Mouse (Mus musculus): ENCODE measurements at regions not wholly inside any gene's neighbourhood (a gene's known extent, or its start where the extent isn't known, plus 50 kb on each side); places are given as distances from the start of the nearest gene placed in this dataset.

- ATAC-seq (ENCODE audit: low FRiP score) = no peak
- no peak overlapping the region for H3K4me2 ChIP-seq (replicated peaks)
- H3K36me3 ChIP-seq (replicated peaks; ENCODE audit: control insufficient read depth, insufficient read depth) = no peaks in the 10 kb centered on the region
- H3K4me3 ChIP-seq (replicated peaks; ENCODE audit: low read length) = no peak overlapping the region
- DNase-seq (ENCODE audit: low spot score) = no peak
- no peaks in the 10 kb centered on the region for H3K9me3 ChIP-seq (ENCODE audit: control insufficient read depth, low read length)
- H3K4me1 ChIP-seq (replicated peaks; ENCODE audit: control insufficient read depth, insufficient read depth, low read length) = 0 out of 2 replicates have a peak, but pooled peaks cover 4% of the 10 kb centered on the region
- WGBS = 71% methylated on average over 2 of the region's 2 CpGs
- H3K9ac ChIP-seq = no peak overlapping the region
- H3K27me3 ChIP-seq (ENCODE audit: control insufficient read depth, insufficient read depth, low read length) = no peaks in the 10 kb centered on the region
- H3K27ac ChIP-seq = no peak overlapping the region
These were observed 156.9 kb downstream of the Dad1 start for GRCm38 (mm10) chr14:54097026-54097425.

GRCm38 (mm10) chr14:54092444-54092843, 161.5 kb downstream of the Dad1 start:
- H3K9ac ChIP-seq = no peak overlapping the region
- DNase-seq (ENCODE audit: low spot score) = no peak
- H3K4me1 ChIP-seq (replicated peaks; ENCODE audit: control insufficient read depth, insufficient read depth, low read length) = no peaks in the 10 kb centered on the region
- 87% methylated on average over 6 of the region's 6 CpGs for WGBS
- ATAC-seq (ENCODE audit: low FRiP score) = no peak
- no peaks in the 10 kb centered on the region for H3K36me3 ChIP-seq (replicated peaks; ENCODE audit: control insufficient read depth, insufficient read depth)
- no peak overlapping the region for H3K27ac ChIP-seq
- H3K27me3 ChIP-seq (ENCODE audit: control insufficient read depth, insufficient read depth, low read length) = no peaks in the 10 kb centered on the region
- H3K9me3 ChIP-seq (ENCODE audit: control insufficient read depth, low read length) = no peaks in the 10 kb centered on the region
- no peak overlapping the region for H3K4me3 ChIP-seq (replicated peaks; ENCODE audit: low read length)
- no peak overlapping the region for H3K4me2 ChIP-seq (replicated peaks)

GRCm38 (mm10) chr14:54086660-54087059, 167.2 kb downstream of the Dad1 start:
- Histone ChIP-seq H3K9ac (no peak overlapping the region), H3K27me3 (ENCODE audit: control insufficient read depth, insufficient read depth, low read length) (no peaks in the 10 kb centered on the region), H3K36me3 (replicated peaks; ENCODE audit: control insufficient read depth, insufficient read depth) (no peaks in the 10 kb centered on the region), H3K4me1 (replicated peaks; ENCODE audit: control insufficient read depth, insufficient read depth, low read length) (no peaks in the 10 kb centered on the region), H3K9me3 (ENCODE audit: control insufficient read depth, low read length) (no peaks in the 10 kb centered on the region), H3K4me3 (replicated peaks; ENCODE audit: low read length) (no peak overlapping the region), H3K27ac (no peak overlapping the region), H3K4me2 (replicated peaks) (no peak overlapping the region)
- 68% methylated on average over 11 of the region's 11 CpGs for WGBS
- ATAC-seq (ENCODE audit: low FRiP score) (no peak), DNase-seq (ENCODE audit: low spot score) (no peak)

GRCm38 (mm10) chr14:54074659-54075058, 179.2 kb downstream of the Dad1 start:
- 86% methylated on average over 3 of the region's 3 CpGs for WGBS
- no peak overlapping the region for H3K9ac ChIP-seq
- no peak for ATAC-seq (ENCODE audit: low FRiP score)
- no peak overlapping the region for H3K27ac ChIP-seq
- H3K9me3 ChIP-seq (ENCODE audit: control insufficient read depth, low read length) = 0 out of 2 replicates have a peak, but pooled peaks cover 7% of the 10 kb centered on the region
- H3K4me3 ChIP-seq (replicated peaks; ENCODE audit: low read length) = no peak overlapping the region
- no peak overlapping the region for H3K4me2 ChIP-seq (replicated peaks)
- no peak for DNase-seq (ENCODE audit: low spot score)
- no peaks in the 10 kb centered on the region for H3K36me3 ChIP-seq (replicated peaks; ENCODE audit: control insufficient read depth, insufficient read depth)
- H3K27me3 ChIP-seq (ENCODE audit: control insufficient read depth, insufficient read depth, low read length) = no peaks in the 10 kb centered on the region
- H3K4me1 ChIP-seq (replicated peaks; ENCODE audit: control insufficient read depth, insufficient read depth, low read length) = no peaks in the 10 kb centered on the region

- ATAC-seq (ENCODE audit: low FRiP score) (no peak), DNase-seq (ENCODE audit: low spot score) (no peak)
- H3K4me3 ChIP-seq (replicated peaks; ENCODE audit: low read length) = no peak overlapping the region
- no peaks in the 10 kb centered on the region for H3K27me3 ChIP-seq (ENCODE audit: control insufficient read depth, insufficient read depth, low read length)
- H3K4me2 ChIP-seq (replicated peaks) = no peak overlapping the region
- H3K27ac ChIP-seq = 0 out of 2 replicates have a peak overlapping the region, but pooled peaks have one; percentile 3
- H3K9me3 ChIP-seq (ENCODE audit: control insufficient read depth, low read length) = no peaks in the 10 kb centered on the region
- 74% methylated on average over 10 of the region's 10 CpGs for WGBS
- no peaks in the 10 kb centered on the region for H3K4me1 ChIP-seq (replicated peaks; ENCODE audit: control insufficient read depth, insufficient read depth, low read length)
- no peaks in the 10 kb centered on the region for H3K36me3 ChIP-seq (replicated peaks; ENCODE audit: control insufficient read depth, insufficient read depth)
- no peak overlapping the region for H3K9ac ChIP-seq
These were observed 181.5 kb downstream of the Dad1 start for GRCm38 (mm10) chr14:54072283-54072912.

- ATAC-seq (ENCODE audit: low FRiP score) (no peak), DNase-seq (ENCODE audit: low spot score) (no peak)
- no peaks in the 10 kb centered on the region for H3K27me3 ChIP-seq (ENCODE audit: control insufficient read depth, insufficient read depth, low read length)
- no peak overlapping the region for H3K4me2 ChIP-seq (replicated peaks)
- no peak overlapping the region for H3K4me3 ChIP-seq (replicated peaks; ENCODE audit: low read length)
- H3K9ac ChIP-seq = no peak overlapping the region
- no peaks in the 10 kb centered on the region for H3K9me3 ChIP-seq (ENCODE audit: control insufficient read depth, low read length)
- no peak overlapping the region for H3K27ac ChIP-seq
- H3K4me1 ChIP-seq (replicated peaks; ENCODE audit: control insufficient read depth, insufficient read depth, low read length) = no peaks in the 10 kb centered on the region
- H3K36me3 ChIP-seq (replicated peaks; ENCODE audit: control insufficient read depth, insufficient read depth) = no peaks in the 10 kb centered on the region
These were observed 183.7 kb downstream of the Dad1 start for GRCm38 (mm10) chr14:54070240-54070639.

- H3K9ac ChIP-seq = no peak overlapping the region
- H3K36me3 ChIP-seq (replicated peaks; ENCODE audit: control insufficient read depth, insufficient read depth) = no peaks in the 10 kb centered on the region
- WGBS = 87% methylated on average over 1 of the region's 1 CpGs
- H3K9me3 ChIP-seq (ENCODE audit: control insufficient read depth, low read length) = no peaks in the 10 kb centered on the region
- no peak overlapping the region for H3K27ac ChIP-seq
- H3K4me2 ChIP-seq (replicated peaks) = no peak overlapping the region
- DNase-seq (ENCODE audit: low spot score) (no peak), ATAC-seq (ENCODE audit: low FRiP score) (peak; percentile 44; the same call in 1 of the 2 replicates)
- peaks cover 6% of the 10 kb centered on the region; the same call in 1 of the 2 replicates for H3K4me1 ChIP-seq (replicated peaks; ENCODE audit: control insufficient read depth, insufficient read depth, low read length)
- H3K4me3 ChIP-seq (replicated peaks; ENCODE audit: low read length) = no peak overlapping the region
- H3K27me3 ChIP-seq (ENCODE audit: control insufficient read depth, insufficient read depth, low read length) = no peaks in the 10 kb centered on the region
These were observed 185.2 kb downstream of the Dad1 start for GRCm38 (mm10) chr14:54068684-54069083.

- peaks cover 19% of the 10 kb centered on the region for H3K4me1 ChIP-seq (replicated peaks; ENCODE audit: control insufficient read depth, insufficient read depth, low read length)
- no peak overlapping the region for H3K4me2 ChIP-seq (replicated peaks)
- H3K27me3 ChIP-seq (ENCODE audit: control insufficient read depth, insufficient read depth, low read length) = no peaks in the 10 kb centered on the region
- H3K36me3 ChIP-seq (replicated peaks; ENCODE audit: control insufficient read depth, insufficient read depth) = no peaks in the 10 kb centered on the region
- H3K4me3 ChIP-seq (replicated peaks; ENCODE audit: low read length) = no peak overlapping the region
- 55% methylated on average over 4 of the region's 4 CpGs for WGBS
- no peak overlapping the region for H3K9ac ChIP-seq
- no peak for ATAC-seq (ENCODE audit: low FRiP score)
- H3K9me3 ChIP-seq (ENCODE audit: control insufficient read depth, low read length) = no peaks in the 10 kb centered on the region
- H3K27ac ChIP-seq = peak overlapping the region; percentile 51; the same call in 1 of the 2 replicates
- no peak for DNase-seq (ENCODE audit: low spot score)
These were observed 188.4 kb downstream of the Dad1 start for GRCm38 (mm10) chr14:54065466-54065865.

GRCm38 (mm10) chr14:54064541-54065402, 189.1 kb downstream of the Dad1 start:
- 23% methylated on average over 11 of the region's 11 CpGs for WGBS
- Histone ChIP-seq H3K36me3 (replicated peaks; ENCODE audit: control insufficient read depth, insufficient read depth) (no peaks in the 10 kb centered on the region), H3K4me2 (replicated peaks) (no peak overlapping the region; the same call in 1 of the 2 replicates), H3K9ac (no peak overlapping the region), H3K4me3 (replicated peaks; ENCODE audit: low read length) (no peak overlapping the region), H3K27me3 (ENCODE audit: control insufficient read depth, insufficient read depth, low read length) (no peaks in the 10 kb centered on the region), H3K9me3 (ENCODE audit: control insufficient read depth, low read length) (no peaks in the 10 kb centered on the region), H3K4me1 (replicated peaks; ENCODE audit: control insufficient read depth, insufficient read depth, low read length) (peaks cover 25% of the 10 kb centered on the region), H3K27ac (peak overlapping the region; percentile 51; the same call in 1 of the 2 replicates)
- peak; percentile 94 for DNase-seq (ENCODE audit: low spot score)
- ATAC-seq (ENCODE audit: low FRiP score) = peak; percentile 46; the same call in 1 of the 2 replicates
